Mouse (Mus musculus): ENCODE results near the gene Phc3. TPM values are rescaled to one million over a fixed set of nuclear protein-coding genes. Genes with fewer than 3 reads are reported as not detected.

Gene Phc3
- polyA plus RNA-seq, 1 experiment from 2014 or later = 4.9 TPM

- Histone ChIP-seq H3K36me3 (no peaks in the 10 kb centered on the region), H3K4me2 (peak overlapping the region; percentile 64), H3K27ac (peak overlapping the region; percentile 93), H3K27me3 (no peaks in the 10 kb centered on the region), H3K9ac (peak overlapping the region; percentile 93), H3K4me1 (replicated peaks) (peaks cover 37% of the 10 kb centered on the region), H3K9me3 (replicated peaks) (no peaks in the 10 kb centered on the region), H3K4me3 (peak overlapping the region; percentile 90)
- under 1% methylated on average over 49 of the region's 49 CpGs for WGBS
- peak; percentile 59 for ATAC-seq (replicated peaks; ENCODE audit: insufficient number of reproducible peaks, insufficient read depth, low FRiP score, low read depth)
Measured at GRCm38 (mm10) chr3:30995899-30996687, 26.9 kb upstream of the Phc3 start.

- under 1% methylated on average over 49 of the region's 50 CpGs for WGBS
- H3K27me3 ChIP-seq = no peaks in the 10 kb centered on the region
- no peaks in the 10 kb centered on the region for H3K36me3 ChIP-seq
- no peaks in the 10 kb centered on the region for H3K9me3 ChIP-seq (replicated peaks)
- peak; percentile 98 for ATAC-seq (replicated peaks; ENCODE audit: insufficient number of reproducible peaks, insufficient read depth, low FRiP score, low read depth)
- peak within 1 kb of the TSS; percentile 93 for H3K9ac ChIP-seq
- H3K4me3 ChIP-seq = peak within 1 kb of the TSS; percentile 90
- H3K4me2 ChIP-seq = peak within 1 kb of the TSS; percentile 64
- H3K4me1 ChIP-seq (replicated peaks) = peaks cover 36% of the 10 kb centered on the region
- H3K27ac ChIP-seq = peak within 1 kb of the TSS; percentile 93
Measured at GRCm38 (mm10) chr3:30995283-30995898, 26.2 kb upstream of the Phc3 start, which contains the start of gene Prkci. Gene Prkci, plus strand, starts transcription at chr3:30995747.

- Histone ChIP-seq H3K4me2 (peak overlapping the region; percentile 64), H3K36me3 (no peaks in the 10 kb centered on the region), H3K27ac (peak overlapping the region; percentile 93), H3K9ac (peak overlapping the region; percentile 93), H3K4me3 (peak overlapping the region; percentile 90), H3K27me3 (no peaks in the 10 kb centered on the region), H3K9me3 (replicated peaks) (no peaks in the 10 kb centered on the region), H3K4me1 (replicated peaks) (peaks cover 30% of the 10 kb centered on the region)
- no peak for ATAC-seq (replicated peaks; ENCODE audit: insufficient number of reproducible peaks, insufficient read depth, low FRiP score, low read depth)
- WGBS = 18% methylated on average over 6 of the region's 6 CpGs
Measured at GRCm38 (mm10) chr3:30994859-30995258, 25.6 kb upstream of the Phc3 start.

- Histone ChIP-seq H3K9me3 (replicated peaks) (no peaks in the 10 kb centered on the region), H3K27me3 (no peaks in the 10 kb centered on the region)
- no peak for ATAC-seq (replicated peaks; ENCODE audit: insufficient number of reproducible peaks, insufficient read depth, low FRiP score, low read depth)
Measured at GRCm38 (mm10) chr3:30993066-30993573, 23.9 kb upstream of the Phc3 start.

GRCm38 (mm10) chr3:30992161-30992560 lies 22.9 kb upstream of the Phc3 start:
- H3K4me1 ChIP-seq (replicated peaks) = peaks cover 19% of the 10 kb centered on the region
- WGBS = 71% methylated on average over 7 of the region's 7 CpGs
- H3K4me2 ChIP-seq = no peak overlapping the region
- ATAC-seq (replicated peaks; ENCODE audit: insufficient number of reproducible peaks, insufficient read depth, low FRiP score, low read depth) = no peak
- no peak overlapping the region for H3K4me3 ChIP-seq
- no peaks in the 10 kb centered on the region for H3K9me3 ChIP-seq (replicated peaks)
- no peaks in the 10 kb centered on the region for H3K27me3 ChIP-seq
- H3K27ac ChIP-seq = no peak overlapping the region
- no peaks in the 10 kb centered on the region for H3K36me3 ChIP-seq
- no peak overlapping the region for H3K9ac ChIP-seq

More at GRCm38 (mm10) chr3:30993066-30993573, 23.9 kb upstream of the Phc3 start:
- Histone ChIP-seq H3K4me2 (no peak overlapping the region), H3K27ac (no peak overlapping the region), H3K4me3 (no peak overlapping the region), H3K36me3 (no peaks in the 10 kb centered on the region), H3K4me1 (replicated peaks) (peaks cover 21% of the 10 kb centered on the region), H3K9ac (no peak overlapping the region)

- H3K27ac ChIP-seq = peak overlapping the region; percentile 75
- H3K9ac ChIP-seq = no peak overlapping the region
- no peaks in the 10 kb centered on the region for H3K36me3 ChIP-seq
- H3K4me1 ChIP-seq (replicated peaks) = peaks cover 7% of the 10 kb centered on the region; the same call in 1 of the 2 replicates
- H3K27me3 ChIP-seq = no peaks in the 10 kb centered on the region
- ATAC-seq (replicated peaks; ENCODE audit: insufficient number of reproducible peaks, insufficient read depth, low FRiP score, low read depth) = peak; percentile 90
- no peak overlapping the region for H3K4me3 ChIP-seq
- no peaks in the 10 kb centered on the region for H3K9me3 ChIP-seq (replicated peaks)
- 45% methylated on average over 9 of the region's 9 CpGs for WGBS
- H3K4me2 ChIP-seq = peak overlapping the region; percentile 32
Measured at GRCm38 (mm10) chr3:30987396-30988318, 18.4 kb upstream of the Phc3 start.

GRCm38 (mm10) chr3:30982924-30983536 lies 13.8 kb upstream of the Phc3 start:
- no peak for ATAC-seq (replicated peaks; ENCODE audit: insufficient number of reproducible peaks, insufficient read depth, low FRiP score, low read depth)
- WGBS = 68% methylated on average over 8 of the region's 8 CpGs

GRCm38 (mm10) chr3:30981616-30982380 lies 12.6 kb upstream of the Phc3 start:
- H3K27ac ChIP-seq = no peak overlapping the region
- 56% methylated on average over 5 of the region's 5 CpGs for WGBS

More at GRCm38 (mm10) chr3:30982924-30983536, 13.8 kb upstream of the Phc3 start:
- H3K4me1 ChIP-seq (replicated peaks) = peaks cover 3% of the 10 kb centered on the region; the same call in 1 of the 2 replicates
- no peak overlapping the region for H3K27ac ChIP-seq
- H3K9me3 ChIP-seq (replicated peaks) = no peaks in the 10 kb centered on the region
- no peaks in the 10 kb centered on the region for H3K36me3 ChIP-seq
- no peak overlapping the region for H3K4me2 ChIP-seq
- no peak overlapping the region for H3K4me3 ChIP-seq
- H3K27me3 ChIP-seq = no peaks in the 10 kb centered on the region
- H3K9ac ChIP-seq = no peak overlapping the region; the same call in 1 of the 2 replicates

GRCm38 (mm10) chr3:30976991-30977603 lies 7.9 kb upstream of the Phc3 start:
- no peak for ATAC-seq (replicated peaks; ENCODE audit: insufficient number of reproducible peaks, insufficient read depth, low FRiP score, low read depth)

More at GRCm38 (mm10) chr3:30981616-30982380, 12.6 kb upstream of the Phc3 start:
- no peak overlapping the region for H3K4me3 ChIP-seq
- no peaks in the 10 kb centered on the region for H3K36me3 ChIP-seq
- ATAC-seq (replicated peaks; ENCODE audit: insufficient number of reproducible peaks, insufficient read depth, low FRiP score, low read depth) = no peak
- no peak overlapping the region for H3K4me2 ChIP-seq
- no peak overlapping the region for H3K9ac ChIP-seq
- no peaks in the 10 kb centered on the region for H3K4me1 ChIP-seq (replicated peaks)
- H3K27me3 ChIP-seq = no peaks in the 10 kb centered on the region
- H3K9me3 ChIP-seq (replicated peaks) = no peaks in the 10 kb centered on the region

More at GRCm38 (mm10) chr3:30976991-30977603, 7.9 kb upstream of the Phc3 start:
- Histone ChIP-seq H3K27me3 (no peaks in the 10 kb centered on the region), H3K4me2 (no peak overlapping the region), H3K4me3 (no peak overlapping the region), H3K4me1 (replicated peaks) (no peaks in the 10 kb centered on the region), H3K36me3 (no peaks in the 10 kb centered on the region), H3K9me3 (replicated peaks) (no peaks in the 10 kb centered on the region), H3K27ac (no peak overlapping the region), H3K9ac (no peak overlapping the region)
- WGBS = 17% methylated on average over 1 of the region's 1 CpGs

Data from heart, embryonic 15.5 days (tissue).